Mouse (Mus musculus) heart, postnatal 0 days (tissue): ENCODE measurements around the gene Thada. TPM values are rescaled to one million over a fixed set of nuclear protein-coding genes. Genes with fewer than 3 reads are reported as not detected.

Source experiments
- ATAC-seq: fragments of 200-750 bp; cut with Nextera tagmentation; 2 replicates; pipeline ENCODE4 v1.8.0; 2017; ENCODE audit warnings: low read depth, moderate number of reproducible peaks, moderate library complexity; ENCODE audit not compliant: insufficient read depth
- DNase-seq: peaks from one replicate; pipeline ENCODE4 v3.0.0-alpha.2; 2016; ENCODE audit warnings: low spot score
- H3K27ac ChIP-seq: fragments of 300-500 bp; sonication (generic); 2 replicates; pipeline ENCODE4 v1.5.1; 2014; ENCODE audit warnings: low read depth, mild to moderate bottlenecking
- H3K27me3 ChIP-seq: fragments of 300-500 bp; sonication (generic); 2 replicates; pipeline ENCODE4 v1.6.1; 2014; ENCODE audit warnings: low read length, mixed read lengths; ENCODE audit not compliant: control insufficient read depth, insufficient read depth
- H3K36me3 ChIP-seq: fragments of 300-500 bp; sonication (generic); replicated peaks from 2 replicates; pipeline ENCODE4 v1.6.1; 2014; ENCODE audit warnings: low read length, mixed read lengths; ENCODE audit not compliant: control insufficient read depth, insufficient read depth
- H3K4me1 ChIP-seq: fragments of 300-500 bp; sonication (generic); 2 replicates; pipeline ENCODE4 v1.6.1; 2014; ENCODE audit warnings: antibody characterized with exemption; ENCODE audit not compliant: control insufficient read depth, insufficient read depth
- H3K4me2 ChIP-seq: fragments of 300-500 bp; sonication (generic); 2 replicates; pipeline ENCODE4 v1.6.1; 2014; ENCODE audit warnings: low read depth, mild to moderate bottlenecking, low read length, moderate library complexity
- H3K4me3 ChIP-seq: fragments of 300-500 bp; sonication (generic); 2 replicates; pipeline ENCODE4 v1.5.1; 2014; ENCODE audit warnings: low read depth, low read length
- H3K9ac ChIP-seq: fragments of 300-500 bp; sonication (generic); replicated peaks from 2 replicates; pipeline ENCODE4 v1.6.1; 2014; ENCODE audit warnings: low read depth, low read length, mixed read lengths
- H3K9me3 ChIP-seq: fragments of 300-500 bp; sonication (generic); replicated peaks from 2 replicates; pipeline ENCODE4 v1.6.1; 2016; ENCODE audit warnings: low read length; ENCODE audit not compliant: control insufficient read depth
- CTCF ChIP-seq: IDR thresholded peaks from 2 replicates; pipeline ENCODE4 v1.5.1; 2016; ENCODE audit warnings: antibody characterized with exemption, control low read depth, low read depth
- EP300 ChIP-seq: IDR thresholded peaks from 2 replicates; pipeline ENCODE4 v1.6.1; 2016; ENCODE audit warnings: antibody characterized with exemption, low read depth
- WGBS: fragments of 180-500 bp; shearing (Covaris S2); extraction: QIAGEN DNeasy Blood & Tissue Kit; methylation state at CpG from one replicate; pipeline ENCODE4 v1.1.7; 2014; 5-methylcytosine and 5-hydroxymethylcytosine counted together
- polyA plus RNA-seq: library from polyadenylated mRNA; unstranded; fragments of >200 nt; fragmentation: Nextera tagmentation; extraction: Ambion mirVana; gene quantifications from 2 replicates; pipeline ENCODE4 v1.2.1, GENCODE M21; 2015
- total RNA-seq: library from RNA; depleted of rRNA; stranded (reverse); fragments of >200 nt; gene quantifications from 2 replicates; pipeline ENCODE4 v1.2.3, GENCODE M21; 2014; ENCODE audit warnings: low replicate concordance

Gene Thada
- total and polyA plus RNA-seq, 2 experiments from 2014 or later = 2.4 to 12.6 TPM

- no peak overlapping the region for H3K4me3 ChIP-seq
- H3K27ac ChIP-seq = no peak overlapping the region
- peak; percentile 62 for DNase-seq
- no peak overlapping the region for H3K9ac ChIP-seq
- TF ChIP-seq CTCF (peak; percentile 79), EP300 (no peak)
- no peaks in the 10 kb centered on the region for H3K4me1 ChIP-seq
- no peaks in the 10 kb centered on the region for H3K27me3 ChIP-seq
- no peak overlapping the region for H3K4me2 ChIP-seq
- H3K9me3 ChIP-seq = 0 out of 2 replicates have a peak, but pooled peaks cover 4% of the 10 kb centered on the region
- peaks cover 33% of the 10 kb centered on the region for H3K36me3 ChIP-seq
- 80% methylated on average over 6 of the region's 6 CpGs for WGBS
- ATAC-seq = no peak; the same call in 1 of the 2 replicates
Measured at GRCm38 (mm10) chr17:84385696-84386095, 80.3 kb downstream of the Thada start.

GRCm38 (mm10) chr17:84384661-84385060 lies 81.3 kb downstream of the Thada start:
- TF ChIP-seq CTCF (peak; percentile 40), EP300 (no peak)
- no peak overlapping the region for H3K4me3 ChIP-seq
- no peaks in the 10 kb centered on the region for H3K27me3 ChIP-seq
- DNase-seq (no peak), ATAC-seq (no peak)
- peaks cover 34% of the 10 kb centered on the region for H3K36me3 ChIP-seq
- H3K9ac ChIP-seq = no peak overlapping the region
- no peak overlapping the region for H3K27ac ChIP-seq
- 0 out of 2 replicates have a peak, but pooled peaks cover 4% of the 10 kb centered on the region for H3K9me3 ChIP-seq
- no peak overlapping the region for H3K4me2 ChIP-seq
- no peaks in the 10 kb centered on the region for H3K4me1 ChIP-seq

GRCm38 (mm10) chr17:84380340-84380739 lies 85.7 kb downstream of the Thada start:
- Histone ChIP-seq H3K4me3 (no peak overlapping the region), H3K4me1 (peaks cover 4% of the 10 kb centered on the region; the same call in 1 of the 2 replicates), H3K27me3 (no peaks in the 10 kb centered on the region), H3K27ac (no peak overlapping the region), H3K9ac (no peak overlapping the region), H3K9me3 (0 out of 2 replicates have a peak, but pooled peaks cover 4% of the 10 kb centered on the region), H3K4me2 (no peak overlapping the region), H3K36me3 (peaks cover 26% of the 10 kb centered on the region)
- ATAC-seq (no peak), DNase-seq (no peak)
- 92% methylated on average over 9 of the region's 9 CpGs for WGBS
- TF ChIP-seq CTCF = no peak
- no peak for TF ChIP-seq EP300

- no peak overlapping the region for H3K27ac ChIP-seq
- 90% methylated on average over 4 of the region's 4 CpGs for WGBS
- H3K27me3 ChIP-seq = no peaks in the 10 kb centered on the region
- no peak for ATAC-seq
- H3K36me3 ChIP-seq = peaks cover 9% of the 10 kb centered on the region; the same call in 1 of the 2 replicates
- peaks cover 15% of the 10 kb centered on the region for H3K4me1 ChIP-seq
- H3K4me3 ChIP-seq = no peak overlapping the region
- no peak overlapping the region for H3K4me2 ChIP-seq
- no peak overlapping the region for H3K9ac ChIP-seq
- DNase-seq = no peak
- TF ChIP-seq EP300 (no peak), CTCF (no peak)
- H3K9me3 ChIP-seq = no peaks in the 10 kb centered on the region
Measured at GRCm38 (mm10) chr17:84376882-84377281, 89.1 kb downstream of the Thada start.

- Histone ChIP-seq H3K4me3 (no peak overlapping the region), H3K9me3 (no peaks in the 10 kb centered on the region), H3K9ac (no peak overlapping the region), H3K27ac (no peak overlapping the region), H3K36me3 (no peaks in the 10 kb centered on the region; the same call in 1 of the 2 replicates), H3K4me1 (peaks cover 27% of the 10 kb centered on the region), H3K4me2 (no peak overlapping the region), H3K27me3 (no peaks in the 10 kb centered on the region)
- DNase-seq (no peak), ATAC-seq (no peak)
- TF ChIP-seq EP300 (no peak), CTCF (no peak)
- WGBS = 61% methylated on average over 6 of the region's 6 CpGs
Measured at GRCm38 (mm10) chr17:84372411-84373045, 93.5 kb downstream of the Thada start.

- no peaks in the 10 kb centered on the region; the same call in 1 of the 2 replicates for H3K36me3 ChIP-seq
- no peak overlapping the region for H3K27ac ChIP-seq
- DNase-seq = no peak
- peaks cover 24% of the 10 kb centered on the region for H3K4me1 ChIP-seq
- TF ChIP-seq EP300 (no peak), CTCF (no peak)
- H3K27me3 ChIP-seq = no peaks in the 10 kb centered on the region
- H3K9ac ChIP-seq = no peak overlapping the region
- ATAC-seq = no peak
- H3K9me3 ChIP-seq = no peaks in the 10 kb centered on the region
- H3K4me3 ChIP-seq = no peak overlapping the region
- H3K4me2 ChIP-seq = no peak overlapping the region
- WGBS = 64% methylated on average over 5 of the region's 5 CpGs
Measured at GRCm38 (mm10) chr17:84370385-84370784, 95.6 kb downstream of the Thada start.
